Mouse (Mus musculus): ENCODE results near the gene Pla2g4f. TPM values are rescaled to one million over a fixed set of nuclear protein-coding genes. Genes with fewer than 3 reads are reported as not detected.

Gene Pla2g4f
- polyA plus RNA-seq, 1 experiment from 2014 or later = not detected

DNA sequence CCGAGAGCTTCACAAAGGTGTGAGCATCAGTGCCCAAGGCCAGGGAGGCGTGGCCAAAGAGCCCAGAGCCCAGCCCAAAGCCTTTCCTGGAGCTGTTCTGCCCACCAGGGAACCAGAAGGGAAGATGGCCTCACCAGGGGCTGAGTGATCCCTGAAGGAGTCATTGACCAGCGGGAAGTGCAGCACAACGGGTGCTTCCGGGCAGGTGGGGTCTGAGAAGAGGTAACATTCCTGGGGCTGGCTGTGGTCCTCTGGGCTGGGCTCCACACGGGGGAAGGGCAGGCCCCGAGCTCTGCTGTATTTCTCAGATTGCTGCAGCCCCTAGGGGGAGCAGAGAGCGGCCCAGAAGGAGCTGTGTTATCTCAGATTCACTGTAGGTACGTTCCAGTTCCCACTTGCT lies 45.3 kb downstream of the Pla2g4f start:
- Histone ChIP-seq H3K27me3 (peaks cover 12% of the 10 kb centered on the region; the same call in 1 of the 2 replicates), H3K9me3 (no peaks in the 10 kb centered on the region), H3K4me2 (peak overlapping the region; percentile 10; the same call in 1 of the 2 replicates), H3K36me3 (no peaks in the 10 kb centered on the region), H3K4me1 (replicated peaks) (peaks cover 14% of the 10 kb centered on the region), H3K27ac (no peak overlapping the region), H3K4me3 (no peak overlapping the region), H3K9ac (peak overlapping the region; percentile 31; the same call in 1 of the 2 replicates)
- no peak for ATAC-seq (ENCODE audit: low FRiP score)
- WGBS = 2% methylated on average over 9 of the region's 9 CpGs

DNA sequence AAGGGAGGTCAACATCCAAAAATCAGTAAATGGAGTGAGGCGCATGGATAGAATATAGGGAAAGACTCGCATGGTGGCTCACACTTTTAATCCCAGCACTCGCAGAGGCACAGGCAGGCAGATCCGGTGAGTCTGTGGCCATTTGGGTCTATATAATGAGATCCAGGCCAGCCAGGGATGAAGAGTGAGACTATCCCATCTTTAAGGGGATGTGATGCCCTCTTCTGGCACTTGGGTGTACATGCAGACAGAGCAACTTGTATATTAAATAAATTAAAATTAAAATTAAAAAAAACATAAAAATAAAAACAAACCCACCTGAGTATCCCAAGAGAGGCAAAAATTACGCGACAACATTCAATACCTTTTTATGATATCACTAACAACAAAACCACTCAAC lies 48.4 kb downstream of the Pla2g4f start:
- no peaks in the 10 kb centered on the region for H3K36me3 ChIP-seq
- WGBS = 74% methylated on average over 6 of the region's 6 CpGs
- H3K27ac ChIP-seq = no peak overlapping the region
- no peak overlapping the region for H3K9ac ChIP-seq
- H3K4me1 ChIP-seq (replicated peaks) = peaks cover 14% of the 10 kb centered on the region
- H3K4me3 ChIP-seq = no peak overlapping the region
- H3K9me3 ChIP-seq = no peaks in the 10 kb centered on the region
- no peak for ATAC-seq (ENCODE audit: low FRiP score)
- H3K27me3 ChIP-seq = peaks cover 12% of the 10 kb centered on the region; the same call in 1 of the 2 replicates
- no peak overlapping the region for H3K4me2 ChIP-seq

DNA sequence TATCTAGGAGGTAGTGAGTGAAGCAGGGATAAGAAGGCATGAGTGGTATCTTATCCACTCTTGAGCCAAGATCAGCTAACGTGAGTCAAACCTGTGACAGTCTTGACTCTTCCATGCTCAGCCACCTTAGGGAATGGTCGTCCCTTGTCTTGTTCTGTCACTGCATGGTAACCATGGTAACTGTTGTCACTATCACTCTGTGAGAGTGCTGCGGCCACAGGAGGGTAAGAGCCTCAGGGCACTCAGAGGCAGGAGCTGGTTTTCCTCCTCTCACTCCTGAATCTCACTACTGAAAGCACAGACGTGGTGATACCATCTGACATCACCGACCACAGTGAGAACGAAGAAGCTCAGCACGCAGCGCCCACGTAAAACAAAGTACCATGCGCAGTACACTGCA lies 49.1 kb downstream of the Pla2g4f start:
- H3K36me3 ChIP-seq = no peaks in the 10 kb centered on the region
- H3K27ac ChIP-seq = no peak overlapping the region
- 64% methylated on average over 10 of the region's 10 CpGs for WGBS
- no peaks in the 10 kb centered on the region for H3K9me3 ChIP-seq
- H3K4me1 ChIP-seq (replicated peaks) = peaks cover 14% of the 10 kb centered on the region
- no peak overlapping the region for H3K4me2 ChIP-seq
- H3K9ac ChIP-seq = no peak overlapping the region
- peaks cover 12% of the 10 kb centered on the region; the same call in 1 of the 2 replicates for H3K27me3 ChIP-seq
- ATAC-seq (ENCODE audit: low FRiP score) = no peak
- H3K4me3 ChIP-seq = no peak overlapping the region

GRCm38 (mm10) chr2:120262876-120263275 lies 51.1 kb downstream of the Pla2g4f start:
- no peak overlapping the region for H3K9ac ChIP-seq
- no peaks in the 10 kb centered on the region for H3K36me3 ChIP-seq
- no peak overlapping the region for H3K4me3 ChIP-seq
- H3K27me3 ChIP-seq = no peaks in the 10 kb centered on the region
- H3K9me3 ChIP-seq = no peaks in the 10 kb centered on the region
- H3K4me2 ChIP-seq = no peak overlapping the region
- WGBS = 42% methylated on average over 1 of the region's 1 CpGs
- peaks cover 10% of the 10 kb centered on the region; the same call in 1 of the 2 replicates for H3K4me1 ChIP-seq (replicated peaks)
- ATAC-seq (ENCODE audit: low FRiP score) = no peak
- no peak overlapping the region for H3K27ac ChIP-seq

DNA sequence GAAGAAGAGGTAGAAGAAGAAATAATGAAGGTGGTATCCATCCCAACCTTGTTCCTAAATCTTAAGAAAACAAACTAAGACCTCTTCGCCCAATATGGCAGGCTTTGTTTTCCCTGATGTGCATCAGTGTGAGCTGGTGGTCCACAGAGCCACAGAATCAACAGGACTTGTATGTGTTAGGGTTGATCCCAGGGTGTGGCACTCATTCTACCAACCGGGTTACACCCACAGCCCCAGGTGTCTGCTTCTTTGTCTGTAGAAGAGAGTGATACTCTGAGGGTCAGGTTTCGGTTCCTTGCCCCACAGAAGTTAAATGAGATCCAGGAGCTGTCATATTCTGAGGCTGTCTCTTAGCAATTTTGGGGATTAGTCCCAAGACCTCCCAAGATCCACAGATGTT lies 52.6 kb downstream of the Pla2g4f start:
- Histone ChIP-seq H3K27me3 (no peaks in the 10 kb centered on the region), H3K36me3 (no peaks in the 10 kb centered on the region), H3K4me3 (no peak overlapping the region), H3K9ac (no peak overlapping the region), H3K4me2 (no peak overlapping the region), H3K9me3 (no peaks in the 10 kb centered on the region), H3K27ac (no peak overlapping the region), H3K4me1 (replicated peaks) (peaks cover 10% of the 10 kb centered on the region; the same call in 1 of the 2 replicates)
- WGBS = 76% methylated on average over 3 of the region's 3 CpGs
- no peak for ATAC-seq (ENCODE audit: low FRiP score)

GRCm38 (mm10) chr2:120256259-120256658 lies 57.7 kb downstream of the Pla2g4f start:
- no peak for ATAC-seq (ENCODE audit: low FRiP score)
- Histone ChIP-seq H3K9ac (no peak overlapping the region), H3K4me3 (no peak overlapping the region), H3K9me3 (no peaks in the 10 kb centered on the region), H3K4me1 (replicated peaks) (no peaks in the 10 kb centered on the region), H3K27ac (no peak overlapping the region), H3K36me3 (no peaks in the 10 kb centered on the region), H3K4me2 (no peak overlapping the region), H3K27me3 (no peaks in the 10 kb centered on the region)

- Histone ChIP-seq H3K4me1 (replicated peaks) (no peaks in the 10 kb centered on the region), H3K27me3 (no peaks in the 10 kb centered on the region), H3K4me2 (no peak overlapping the region), H3K27ac (no peak overlapping the region), H3K4me3 (no peak overlapping the region), H3K9ac (no peak overlapping the region), H3K36me3 (no peaks in the 10 kb centered on the region), H3K9me3 (no peaks in the 10 kb centered on the region)
- 90% methylated on average over 6 of the region's 6 CpGs for WGBS
- ATAC-seq (ENCODE audit: low FRiP score) = no peak
Measured at GRCm38 (mm10) chr2:120252644-120253043, 61.3 kb downstream of the Pla2g4f start.

Other genes with a start within 250 kb of the Pla2g4f start
- 16.1 and 19.9 TPM in 2 replicates for gene Ehd4, start 159.6 kb downstream of the Pla2g4f start, polyA plus RNA-seq (2015; fragmentation: Nextera tagmentation; extraction: Ambion mirVana)
- 1.2 and 2.0 TPM in 2 replicates for gene Pla2g4e, start 68.8 kb downstream of the Pla2g4f start, polyA plus RNA-seq (2015; fragmentation: Nextera tagmentation; extraction: Ambion mirVana)
- gene Pla2g4d, start 25.0 kb downstream of the Pla2g4f start, polyA plus RNA-seq (2015; fragmentation: Nextera tagmentation; extraction: Ambion mirVana) = 0.05 TPM in 1 of 2 replicates, not detected in the other
- gene Vps39, start 39.0 kb upstream of the Pla2g4f start, polyA plus RNA-seq (2015; fragmentation: Nextera tagmentation; extraction: Ambion mirVana) = 44.8 and 47.4 TPM in 2 replicates
- 10.3 and 12.0 TPM in 2 replicates for gene Ganc, start 89.7 kb upstream of the Pla2g4f start, polyA plus RNA-seq (2015; fragmentation: Nextera tagmentation; extraction: Ambion mirVana)
- gene Tmem87a, start 89.9 kb upstream of the Pla2g4f start, polyA plus RNA-seq (2015; fragmentation: Nextera tagmentation; extraction: Ambion mirVana) = 8.4 and 9.6 TPM in 2 replicates
- gene Capn3, start 141.9 kb upstream of the Pla2g4f start, polyA plus RNA-seq (2015; fragmentation: Nextera tagmentation; extraction: Ambion mirVana) = 1.5 and 1.6 TPM in 2 replicates
- gene Zfp106, start 249.7 kb upstream of the Pla2g4f start, polyA plus RNA-seq (2015; fragmentation: Nextera tagmentation; extraction: Ambion mirVana) = 43.6 and 44.2 TPM in 2 replicates